In the genomic region with DNA sequence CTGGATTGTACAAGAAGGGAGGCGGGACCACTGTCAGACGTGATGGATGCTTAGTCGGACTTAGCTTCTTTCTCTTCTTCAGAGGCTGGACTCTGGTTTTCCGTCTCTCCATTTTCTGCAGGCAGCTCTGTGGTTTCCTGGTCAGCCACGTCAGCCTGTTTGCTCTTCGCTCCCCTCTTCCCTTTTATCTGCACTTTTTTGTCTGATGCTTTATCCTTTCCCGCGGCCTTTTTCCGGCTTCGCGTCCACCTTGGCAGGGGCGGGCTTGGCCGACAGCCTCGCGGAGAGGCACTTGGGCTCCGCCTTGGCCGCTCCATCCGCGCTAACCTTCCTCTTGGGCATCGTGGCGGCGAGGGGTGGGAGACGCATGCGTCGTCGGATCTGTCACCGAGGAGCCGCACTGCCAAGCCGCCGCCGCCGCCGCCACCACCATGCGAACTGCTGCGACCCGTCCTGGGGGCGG, we compare ENCODE assay signal across 8 mouse cellular contexts. TPM values are rescaled to one million over a fixed set of nuclear protein-coding genes. Genes with fewer than 3 reads are reported as not detected.
DNase-seq lines count a peak whose midpoint lies in the region; ATAC-seq and TF ChIP-seq lines count a peak whose summit lies in the region.
"Not testable (repeated sequence)": the region's sequence is repeated elsewhere in the genome, so short reads cannot be mapped to it uniquely, and the experiment has no call there.

No protein-coding gene starts in this region.

- peak overlapping the region; percentile 52 for H3K4me2 ChIP-seq in lung, embryonic 14.5 days

- peak; percentile 96 for ATAC-seq in lung, embryonic 14.5 days (ENCODE audit: insufficient read depth)

- peak overlapping the region; percentile 64; the same call in 1 of the 2 replicates for H3K27ac ChIP-seq in hindbrain, embryonic 10.5 days
- H3K27ac ChIP-seq in lung, embryonic 14.5 days (ENCODE audit: low read depth); thymus, adult 2 months (ENCODE audit: control insufficient read depth, insufficient read depth, low read length): not testable (repeated sequence)

- peak; percentile 72 for DNase-seq in MN1 (ENCODE audit: low spot score)
- peak; percentile 85 to 91 for DNase-seq in cerebellum, postnatal 10 days
- DNase-seq in frontal cortex, adult 2 months (ENCODE audit: extremely low spot score in 1 of 2, low spot score in 1 of 2), result peak; percentile 9 to 70
- DNase-seq in hindbrain, embryonic 10.5 days (ENCODE audit: low spot score), result peak; percentile 78
- DNase-seq in layer of hippocampus, adult 9-10 months (ENCODE audit: low spot score), result peak; percentile 16
- peak; percentile 77 for DNase-seq in lung, embryonic 14.5 days
- DNase-seq in ovary, adult 18-20 months (ENCODE audit: low spot score), result peak; percentile 47
- DNase-seq in thymus, adult 2 months, result peak; percentile 18

- H3K9me3 ChIP-seq in hindbrain, embryonic 10.5 days; lung, embryonic 14.5 days (ENCODE audit: low read depth, low read length): not testable (repeated sequence)

- H3K4me1 ChIP-seq in hindbrain, embryonic 10.5 days (replicated peaks); lung, embryonic 14.5 days (ENCODE audit: insufficient read depth); thymus, adult 2 months (replicated peaks; ENCODE audit: control insufficient read depth, insufficient read depth, low read length): not testable (repeated sequence)

- H3K27me3 ChIP-seq in hindbrain, embryonic 10.5 days (ENCODE audit: insufficient read depth, poor library complexity, severe bottlenecking); lung, embryonic 14.5 days (ENCODE audit: insufficient read depth, low read length); thymus, adult 2 months (ENCODE audit: control insufficient read depth, insufficient read depth, low read length): not testable (repeated sequence)

- H3K4me3 ChIP-seq in hindbrain, embryonic 10.5 days, result peak overlapping the region; percentile 43
- peak overlapping the region; percentile 32 for H3K4me3 ChIP-seq in lung, embryonic 14.5 days (ENCODE audit: low read depth, low read length)
- peak overlapping the region; percentile 42 for H3K4me3 ChIP-seq in thymus, adult 2 months (ENCODE audit: control insufficient read depth, insufficient read depth, low read length)

- WGBS in hindbrain, embryonic 10.5 days, result 15% methylated on average over 37 of the region's 37 CpGs
- WGBS in lung, embryonic 14.5 days, result 8% methylated on average over 36 of the region's 37 CpGs
- 5% methylated on average over 37 of the region's 37 CpGs for WGBS in thymus, adult 2 months

- TF ChIP-seq POLR2A in thymus, adult 2 months (IDR thresholded peaks at IDR 0.05; ENCODE audit: control insufficient read depth, extremely low read depth, insufficient read depth, low read length, poor library complexity), result not testable (repeated sequence)

- not testable (repeated sequence) for H3K36me3 ChIP-seq in hindbrain, embryonic 10.5 days; lung, embryonic 14.5 days (ENCODE audit: insufficient read depth); thymus, adult 2 months (ENCODE audit: control insufficient read depth, insufficient read depth, low read length)

- TF ChIP-seq CTCF in lung, embryonic 14.5 days (IDR thresholded peaks at IDR 0.05; ENCODE audit: low read depth); thymus, adult 2 months (IDR thresholded peaks at IDR 0.05; ENCODE audit: borderline replicate concordance, control insufficient read depth, extremely low read depth, insufficient read depth, low read length, poor library complexity): not testable (repeated sequence)

- H3K9ac ChIP-seq in lung, embryonic 14.5 days, result peak overlapping the region; percentile 13; the same call in 1 of the 2 replicates

RNA-seq across cellular contexts. Expression of gene Vbp1, which starts 38.9 kb away (rescaled TPM):
- 68.0 and 75.7 TPM in 2 replicates for polyA plus RNA-seq in frontal cortex, adult 2 months (2012; rRNA removed)
- polyA plus RNA-seq in hindbrain, embryonic 10.5 days (2016; fragmentation: Nextera tagmentation; extraction: Ambion mirVana), result 219 and 228 TPM in 2 replicates
- polyA plus RNA-seq in lung, embryonic 14.5 days (2014; fragmentation: Nextera tagmentation; extraction: Ambion mirVana), result 156 and 157 TPM in 2 replicates
- polyA plus RNA-seq in thymus, adult 2 months (2012; rRNA removed), result 4.1 and 5.7 TPM in 2 replicates

RNA-seq across cellular contexts. Expression of gene Brcc3, which starts 58.8 kb away (rescaled TPM):
- 18.0 and 26.3 TPM in 2 replicates for polyA plus RNA-seq in frontal cortex, adult 2 months (2012; rRNA removed)
- 62.3 and 81.4 TPM in 2 replicates for polyA plus RNA-seq in hindbrain, embryonic 10.5 days (2016; fragmentation: Nextera tagmentation; extraction: Ambion mirVana)
- 57.5 and 63.2 TPM in 2 replicates for polyA plus RNA-seq in lung, embryonic 14.5 days (2014; fragmentation: Nextera tagmentation; extraction: Ambion mirVana)
- 10.7 and 15.0 TPM in 2 replicates for polyA plus RNA-seq in thymus, adult 2 months (2012; rRNA removed)

RNA-seq across cellular contexts. Expression of gene Mtcp1, which starts 58.8 kb away (rescaled TPM):
- polyA plus RNA-seq in frontal cortex, adult 2 months (2012; rRNA removed), result 7.6 and 7.7 TPM in 2 replicates
- 8.2 and 8.6 TPM in 2 replicates for polyA plus RNA-seq in hindbrain, embryonic 10.5 days (2016; fragmentation: Nextera tagmentation; extraction: Ambion mirVana)
- 12.1 and 12.2 TPM in 2 replicates for polyA plus RNA-seq in lung, embryonic 14.5 days (2014; fragmentation: Nextera tagmentation; extraction: Ambion mirVana)
- 9.1 and 10.7 TPM in 2 replicates for polyA plus RNA-seq in thymus, adult 2 months (2012; rRNA removed)

RNA-seq across cellular contexts. Expression of gene Cmc4, which starts 58.8 kb away (rescaled TPM):
- polyA plus RNA-seq in frontal cortex, adult 2 months (2012; rRNA removed), result 17.9 and 22.0 TPM in 2 replicates
- 15.6 and 17.7 TPM in 2 replicates for polyA plus RNA-seq in hindbrain, embryonic 10.5 days (2016; fragmentation: Nextera tagmentation; extraction: Ambion mirVana)
- polyA plus RNA-seq in lung, embryonic 14.5 days (2014; fragmentation: Nextera tagmentation; extraction: Ambion mirVana), result 21.3 and 26.4 TPM in 2 replicates
- 4.3 and 5.6 TPM in 2 replicates for polyA plus RNA-seq in thymus, adult 2 months (2012; rRNA removed)

Comparison
In these comparisons a context has a peak if more than half of its experiments do, and no peak if none do; other contexts are left out.
1. DNase-seq: peak in every context shown above with its lines; median percentile 88 in cerebellum, postnatal 10 days; 78 in hindbrain, embryonic 10.5 days; 77 in lung, embryonic 14.5 days; 72 in MN1; 47 in ovary, adult 18-20 months; 40 in frontal cortex, adult 2 months; 18 in thymus, adult 2 months; 16 in layer of hippocampus, adult 9-10 months.
2. RNA of gene Vbp1, which starts 38.9 kb away (polyA plus RNA-seq): 219 to 228 TPM in hindbrain, embryonic 10.5 days, 156 to 157 TPM in lung, embryonic 14.5 days and 68.0 to 75.7 TPM in frontal cortex, adult 2 months; 4.1 to 5.7 TPM in thymus, adult 2 months; every median in the first group is over 10 times any median in the second.
3. Peak in every context shown above with its lines, with median percentiles within 50 percentile points of each other: H3K4me3 ChIP-seq.